Mouse (Mus musculus) brain, embryonic 14.5 days (tissue): Measurements from ENCODE around the gene Pde4dip.

Source experiments
- CTCF ChIP-seq: fragments of 200-500 bp; IDR thresholded peaks from 2 replicates; pipeline ENCODE4 v1.5.1; 2012; ENCODE audit warnings: inconsistent platforms, mild to moderate bottlenecking, moderate library complexity, borderline replicate concordance; ENCODE audit not compliant: insufficient read depth, insufficient read length; ENCODE audit errors: extremely low read depth
- POLR2A ChIP-seq: fragments of 200-500 bp; IDR thresholded peaks from 2 replicates; pipeline ENCODE4 v1.6.1; 2012; ENCODE audit warnings: mild to moderate bottlenecking, inconsistent platforms, borderline replicate concordance; ENCODE audit not compliant: poor library complexity, insufficient read depth, insufficient read length, severe bottlenecking; ENCODE audit errors: extremely low read depth

- TF ChIP-seq POLR2A, result no peak
- TF ChIP-seq CTCF, result no peak
Observed at GRCm38 (mm10) chr3:97727801-97728200, 160.7 kb downstream of the Pde4dip start.
